Mouse (Mus musculus) bone marrow, adult 2 months (tissue): ENCODE data around the gene Parp3. TPM values are rescaled to one million over a fixed set of nuclear protein-coding genes. Genes with fewer than 3 reads are reported as not detected.

Experiments used
- H3K27ac ChIP-seq: fragments of 200-500 bp; 2 replicates; pipeline ENCODE4 v1.5.1; 2012; ENCODE audit warnings: low read depth, mild to moderate bottlenecking, control low read depth, inconsistent platforms, low read length; ENCODE audit not compliant: control insufficient read depth, poor library complexity, insufficient read depth
- H3K4me1 ChIP-seq: fragments of 200-500 bp; 2 replicates; pipeline ENCODE4 v1.6.1; 2011; ENCODE audit warnings: low read length; ENCODE audit not compliant: control insufficient read depth, insufficient read depth
- H3K4me3 ChIP-seq: fragments of 200-500 bp; replicated peaks from 2 replicates; pipeline ENCODE3; 2011; ENCODE audit warnings: mild to moderate bottlenecking, low read depth, low read length, control low read depth; ENCODE audit not compliant: control insufficient read depth
- CTCF ChIP-seq: fragments of 200-500 bp; IDR thresholded peaks from 2 replicates; pipeline ENCODE4 v1.5.1; 2011; ENCODE audit warnings: low read length, control low read depth; ENCODE audit not compliant: control insufficient read depth, insufficient read depth
- POLR2A ChIP-seq: fragments of 200-500 bp; IDR thresholded peaks from 2 replicates; pipeline ENCODE4 v1.6.1; 2011; ENCODE audit warnings: low read depth, mild to moderate bottlenecking, control low read depth, low read length, borderline replicate concordance; ENCODE audit not compliant: control insufficient read depth
- WGBS: fragments of 180-500 bp; shearing (Covaris S2); methylation state at CpG from one replicate; pipeline ENCODE4 v1.1.7; 2018; 5-methylcytosine and 5-hydroxymethylcytosine counted together
- polyA plus RNA-seq: library from polyadenylated mRNA; stranded (reverse); fragments of >200 nt; gene quantifications from 2 replicates; pipeline ENCODE4 v1.2.4, GENCODE M21; 2011; ENCODE audit warnings: low replicate concordance; ENCODE audit not compliant: missing spikeins, insufficient read depth, insufficient read length

The Parp3 gene
- polyA plus RNA-seq, 1 experiment: 33.8 TPM

- Histone ChIP-seq H3K4me3 (no peak overlapping the region), H3K4me1 (no peaks in the 10 kb centered on the region), H3K27ac (no peak overlapping the region)
- WGBS: 2% methylated on average over 99 of the region's 99 CpGs
- TF ChIP-seq POLR2A: no peak
- no peak for TF ChIP-seq CTCF
Measured at GRCm38 (mm10) chr9:106464751-106465541, 11.8 kb downstream of the Parp3 start.

- Histone ChIP-seq H3K4me1 (no peaks in the 10 kb centered on the region), H3K4me3 (no peak overlapping the region), H3K27ac (no peak overlapping the region; the same call in 1 of the 2 replicates)
- WGBS: 86% methylated on average over 21 of the region's 21 CpGs
- TF ChIP-seq CTCF: no peak
- no peak for TF ChIP-seq POLR2A
Measured at GRCm38 (mm10) chr9:106463122-106464063, 13.4 kb downstream of the Parp3 start.

- WGBS: 90% methylated on average over 12 of the region's 12 CpGs
Measured at GRCm38 (mm10) chr9:106462430-106462800, 14.3 kb downstream of the Parp3 start.

GRCm38 (mm10) chr9:106461641-106462429 lies 14.9 kb downstream of the Parp3 start:
- Histone ChIP-seq H3K4me1 (no peaks in the 10 kb centered on the region), H3K27ac (no peak overlapping the region), H3K4me3 (no peak overlapping the region)
- WGBS: 87% methylated on average over 16 of the region's 16 CpGs
- no peak for TF ChIP-seq POLR2A
- TF ChIP-seq CTCF: no peak

More at GRCm38 (mm10) chr9:106462430-106462800, 14.3 kb downstream of the Parp3 start:
- H3K27ac ChIP-seq: no peak overlapping the region
- TF ChIP-seq CTCF (no peak), POLR2A (no peak)
- no peaks in the 10 kb centered on the region for H3K4me1 ChIP-seq
- H3K4me3 ChIP-seq: no peak overlapping the region

DNA sequence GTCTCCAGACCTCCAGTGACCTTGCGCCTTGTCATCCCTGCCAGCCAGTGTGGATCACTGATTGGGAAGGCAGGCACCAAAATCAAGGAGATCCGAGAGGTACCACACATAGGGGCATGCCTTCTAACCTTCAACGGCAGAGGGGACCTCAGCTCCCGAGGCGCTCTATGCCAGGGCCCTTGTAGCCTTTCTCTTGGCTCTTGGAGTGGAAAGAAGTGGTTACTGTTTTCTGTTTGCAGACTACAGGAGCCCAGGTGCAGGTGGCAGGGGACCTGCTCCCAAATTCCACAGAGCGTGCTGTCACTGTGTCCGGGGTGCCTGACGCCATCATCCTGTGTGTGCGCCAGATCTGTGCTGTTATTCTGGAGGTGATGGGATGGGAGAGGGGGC lies 15.7 kb downstream of the Parp3 start:
- no peak for TF ChIP-seq CTCF
- TF ChIP-seq POLR2A: no peak
- Histone ChIP-seq H3K4me3 (no peak overlapping the region), H3K4me1 (no peaks in the 10 kb centered on the region), H3K27ac (no peak overlapping the region)
- 91% methylated on average over 9 of the region's 9 CpGs for WGBS

DNA sequence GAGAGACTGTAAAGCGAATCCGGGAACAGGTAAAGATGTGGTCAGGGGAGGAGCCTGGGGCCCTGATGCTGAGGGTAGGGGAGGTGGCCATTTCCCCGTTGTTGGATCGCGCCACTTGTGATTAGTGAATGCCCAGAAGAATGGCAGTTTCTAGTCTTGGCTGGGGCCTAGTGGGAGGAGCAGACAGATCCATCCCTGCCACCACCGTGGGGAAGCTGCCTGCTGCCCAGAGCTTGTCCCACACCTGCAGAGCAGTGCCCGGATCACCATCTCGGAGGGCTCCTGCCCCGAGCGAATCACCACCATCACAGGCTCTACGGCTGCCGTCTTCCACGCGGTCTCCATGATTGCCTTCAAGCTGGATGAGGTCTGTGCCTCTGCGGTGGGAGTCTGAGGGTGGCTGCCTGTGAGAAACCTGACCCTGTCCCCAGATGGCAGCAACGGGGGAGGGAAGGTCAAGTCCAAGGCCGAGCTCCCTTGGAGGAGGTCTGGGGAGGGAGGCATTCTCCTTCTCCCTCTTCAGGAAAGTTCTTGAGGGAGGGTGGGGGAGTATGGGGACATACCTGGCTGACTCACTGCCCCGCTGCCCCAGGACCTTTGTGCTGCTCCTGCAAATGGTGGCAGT lies 16.2 kb downstream of the Parp3 start:
- TF ChIP-seq POLR2A: no peak
- TF ChIP-seq CTCF: no peak
- Histone ChIP-seq H3K4me3 (no peak overlapping the region), H3K27ac (no peak overlapping the region), H3K4me1 (no peaks in the 10 kb centered on the region)
- 84% methylated on average over 18 of the region's 18 CpGs for WGBS

DNA sequence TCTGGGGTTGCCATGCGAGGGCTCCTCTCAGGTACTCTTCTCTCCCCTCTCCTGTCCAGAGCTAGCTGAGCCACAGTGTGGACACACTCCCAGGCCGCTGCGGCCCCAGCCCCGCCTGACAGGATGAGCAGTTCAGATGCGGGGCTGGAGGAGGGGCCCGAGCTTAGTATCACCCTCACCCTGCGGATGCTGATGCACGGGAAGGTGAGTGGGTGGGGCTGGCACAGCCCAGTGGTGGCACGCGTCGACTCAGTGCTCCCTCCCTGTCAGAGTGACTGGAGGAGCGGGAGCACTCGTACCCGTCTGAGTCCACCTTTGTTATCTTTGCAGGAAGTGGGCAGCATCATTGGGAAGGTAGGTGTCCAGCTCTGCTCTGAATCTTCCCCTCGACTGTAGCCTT lies 16.8 kb downstream of the Parp3 start:
- WGBS: 86% methylated on average over 15 of the region's 15 CpGs
- Histone ChIP-seq H3K27ac (no peak overlapping the region), H3K4me1 (no peaks in the 10 kb centered on the region), H3K4me3 (no peak overlapping the region)
- TF ChIP-seq CTCF: no peak
- no peak for TF ChIP-seq POLR2A
